Mouse (Mus musculus) small intestine, adult 2 months (tissue): ENCODE results near the gene Med12l. TPM values are rescaled to one million over a fixed set of nuclear protein-coding genes. Genes with fewer than 3 reads are reported as not detected.

Experiments used
- H3K27ac ChIP-seq: fragments of 200-500 bp; 2 replicates; pipeline ENCODE4 v1.5.1; 2012; ENCODE audit warnings: low read depth, low read length, control low read depth, inconsistent platforms; ENCODE audit not compliant: insufficient read depth
- H3K27me3 ChIP-seq: fragments of 200-500 bp; 2 replicates; pipeline ENCODE4 v1.6.1; 2012; ENCODE audit warnings: mild to moderate bottlenecking, moderate library complexity, low read length, inconsistent platforms; ENCODE audit not compliant: control insufficient read depth, insufficient read depth
- H3K36me3 ChIP-seq: fragments of 200-500 bp; 2 replicates; pipeline ENCODE4 v1.6.1; 2012; ENCODE audit warnings: mild to moderate bottlenecking, low read length, control low read depth, inconsistent platforms; ENCODE audit not compliant: control insufficient read depth, insufficient read depth
- H3K4me1 ChIP-seq: fragments of 200-500 bp; 2 replicates; pipeline ENCODE4 v1.6.1; 2012; ENCODE audit warnings: low read length, inconsistent platforms, mixed read lengths; ENCODE audit not compliant: control insufficient read depth, insufficient read depth, insufficient read length
- H3K4me3 ChIP-seq: fragments of 200-500 bp; 2 replicates; pipeline ENCODE4 v1.5.1; 2012; ENCODE audit warnings: low read depth, mild to moderate bottlenecking, control low read depth, inconsistent platforms, low read length, moderate library complexity
- CTCF ChIP-seq: fragments of 200-500 bp; IDR thresholded peaks from 2 replicates; pipeline ENCODE4 v1.5.1; 2012; ENCODE audit warnings: low read depth, mild to moderate bottlenecking, control low read depth, inconsistent platforms, low read length, moderate library complexity, mixed read lengths; ENCODE audit not compliant: insufficient replicate concordance, insufficient read length; ENCODE audit errors: extremely low read depth
- POLR2A ChIP-seq: fragments of 200-500 bp; IDR thresholded peaks from 2 replicates; pipeline ENCODE4 v1.6.1; 2012; ENCODE audit warnings: low read depth, mild to moderate bottlenecking, control low read depth, inconsistent platforms, low read length, moderate library complexity
- WGBS: fragments of 180-500 bp; shearing (Covaris S2); methylation state at CpG from one replicate; pipeline ENCODE4 v1.1.7; 2018; 5-methylcytosine and 5-hydroxymethylcytosine counted together
- polyA plus RNA-seq: library from polyadenylated mRNA; depleted of rRNA; stranded (reverse); fragments of >200 nt; gene quantifications from 2 replicates; pipeline ENCODE4 v1.2.3, GENCODE M21; 2012

Gene Med12l
- polyA plus RNA-seq, 1 experiment = 0.43 TPM

GRCm38 (mm10) chr3:59205941-59206340 lies 200.3 kb downstream of the Med12l start:
- TF ChIP-seq CTCF (no peak), POLR2A (no peak)
- Histone ChIP-seq H3K36me3 (no peaks in the 10 kb centered on the region), H3K4me3 (no peak overlapping the region), H3K27ac (no peak overlapping the region), H3K27me3 (no peaks in the 10 kb centered on the region), H3K4me1 (no peaks in the 10 kb centered on the region)
- 69% methylated on average over 4 of the region's 4 CpGs for WGBS

- no peaks in the 10 kb centered on the region for H3K27me3 ChIP-seq
- no peak overlapping the region for H3K27ac ChIP-seq
- no peaks in the 10 kb centered on the region for H3K4me1 ChIP-seq
- no peak overlapping the region for H3K4me3 ChIP-seq
- 70% methylated on average over 4 of the region's 4 CpGs for WGBS
- H3K36me3 ChIP-seq = no peaks in the 10 kb centered on the region
- no peak for TF ChIP-seq POLR2A
- TF ChIP-seq CTCF = no peak
These were observed 203.3 kb downstream of the Med12l start for GRCm38 (mm10) chr3:59208650-59209548.

GRCm38 (mm10) chr3:59210089-59210488 lies 204.5 kb downstream of the Med12l start:
- TF ChIP-seq POLR2A (no peak), CTCF (no peak)
- Histone ChIP-seq H3K36me3 (no peaks in the 10 kb centered on the region), H3K27ac (0 out of 2 replicates have a peak overlapping the region, but pooled peaks have one; percentile 1), H3K4me3 (peak overlapping the region; percentile 22), H3K27me3 (no peaks in the 10 kb centered on the region), H3K4me1 (no peaks in the 10 kb centered on the region)
- WGBS = 60% methylated on average over 8 of the region's 8 CpGs

GRCm38 (mm10) chr3:59210727-59211126 lies 205.1 kb downstream of the Med12l start, which contains the start of gene P2ry13:
Gene P2ry13, minus strand, starts transcription at chr3:59210882.
- Histone ChIP-seq H3K4me1 (no peaks in the 10 kb centered on the region), H3K27ac (0 out of 2 replicates have a peak within 1 kb of the TSS, but pooled peaks have one; percentile 1), H3K27me3 (no peaks in the 10 kb centered on the region), H3K36me3 (no peaks in the 10 kb centered on the region), H3K4me3 (peak within 1 kb of the TSS; percentile 22)
- WGBS = 83% methylated on average over 6 of the region's 6 CpGs
- TF ChIP-seq CTCF = no peak
- TF ChIP-seq POLR2A = no peak

- whole genome bisulfite sequencing = 75% methylated on average over 8 of the region's 8 CpGs
- no peaks in the 10 kb centered on the region for H3K27me3 ChIP-seq
- H3K36me3 ChIP-seq = no peaks in the 10 kb centered on the region
- no peaks in the 10 kb centered on the region for H3K4me1 ChIP-seq
- H3K27ac ChIP-seq = no peak overlapping the region
- no peak overlapping the region for H3K4me3 ChIP-seq
- TF ChIP-seq CTCF = no peak
- no peak for TF ChIP-seq POLR2A
These were observed 206.2 kb downstream of the Med12l start for GRCm38 (mm10) chr3:59211784-59212183.

GRCm38 (mm10) chr3:59212404-59212803 lies 206.8 kb downstream of the Med12l start:
- TF ChIP-seq CTCF (no peak), POLR2A (no peak)
- H3K4me3 ChIP-seq = no peak overlapping the region

GRCm38 (mm10) chr3:59217211-59217610 lies 211.6 kb downstream of the Med12l start:
- Histone ChIP-seq H3K4me3 (no peak overlapping the region), H3K27me3 (no peaks in the 10 kb centered on the region), H3K4me1 (no peaks in the 10 kb centered on the region), H3K27ac (no peak overlapping the region), H3K36me3 (no peaks in the 10 kb centered on the region)
- WGBS = 83% methylated on average over 10 of the region's 10 CpGs
- no peak for TF ChIP-seq CTCF
- no peak for TF ChIP-seq POLR2A

More at GRCm38 (mm10) chr3:59212404-59212803, 206.8 kb downstream of the Med12l start:
- no peaks in the 10 kb centered on the region for H3K4me1 ChIP-seq
- H3K27ac ChIP-seq = no peak overlapping the region
- no peaks in the 10 kb centered on the region for H3K27me3 ChIP-seq
- H3K36me3 ChIP-seq = no peaks in the 10 kb centered on the region
